Mouse (Mus musculus) ovary, adult 18-20 months (tissue): Measurements from ENCODE around the gene Vamp5.

Source experiments
- DNase-seq: peaks from one replicate; pipeline ENCODE4 v3.0.0; 2022; ENCODE audit warnings: low spot score, mixed read lengths

Gene Vamp5

DNA sequence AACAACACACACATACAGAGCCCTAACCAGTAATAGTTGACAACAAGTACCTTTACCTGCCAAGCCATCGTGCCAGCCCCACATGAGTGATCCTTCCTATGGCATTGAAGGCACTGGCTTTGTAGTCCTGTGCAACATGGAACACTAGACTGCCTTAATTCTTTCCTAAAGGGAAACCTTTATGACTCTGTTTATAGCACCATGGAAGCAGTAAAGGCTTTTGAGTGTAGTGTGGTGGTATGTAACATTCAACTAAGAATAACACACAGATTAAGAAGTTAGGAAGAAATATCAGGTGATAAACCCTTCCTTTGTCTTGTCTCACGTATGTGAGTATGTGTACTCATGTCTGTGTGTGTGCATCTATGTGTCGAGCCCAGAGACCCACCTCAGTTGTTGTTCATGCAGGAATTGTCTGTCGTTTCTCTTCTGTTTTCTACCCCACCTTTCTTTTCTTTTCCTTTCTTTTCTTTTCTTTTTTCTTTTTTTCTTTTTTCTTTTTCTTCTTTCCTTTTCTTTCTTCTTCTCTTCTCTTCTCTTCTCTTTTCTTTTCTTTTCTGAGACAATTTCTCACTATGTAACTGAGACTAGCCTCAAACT lies 13.3 kb downstream of the Vamp5 start, which contains the start of gene Rnf181:
TSS of gene Rnf181 (minus strand) at position 113 of the 600 bp plus-strand sequence.
- DNase-seq, result no peak

DNA sequence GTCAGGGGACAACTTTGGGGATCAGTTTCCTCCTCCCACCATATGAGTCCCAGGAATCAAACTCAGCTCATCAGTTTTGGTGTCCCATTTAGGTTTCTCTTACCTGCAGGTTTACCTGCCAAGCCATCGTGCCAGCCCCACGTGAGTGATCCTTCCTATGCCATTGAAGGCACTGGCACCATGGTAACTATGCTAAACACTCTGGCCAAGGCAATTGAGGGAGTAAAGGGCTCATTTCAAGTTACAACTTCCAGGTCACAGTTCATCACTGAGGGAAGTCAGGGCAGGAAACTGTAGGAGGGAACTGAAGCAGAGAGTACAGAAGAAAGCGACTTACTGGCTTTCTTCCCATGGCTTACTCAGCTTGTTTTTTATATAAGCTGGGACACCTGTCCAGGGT lies 14.0 kb downstream of the Vamp5 start:
- DNase-seq, result no peak

DNA sequence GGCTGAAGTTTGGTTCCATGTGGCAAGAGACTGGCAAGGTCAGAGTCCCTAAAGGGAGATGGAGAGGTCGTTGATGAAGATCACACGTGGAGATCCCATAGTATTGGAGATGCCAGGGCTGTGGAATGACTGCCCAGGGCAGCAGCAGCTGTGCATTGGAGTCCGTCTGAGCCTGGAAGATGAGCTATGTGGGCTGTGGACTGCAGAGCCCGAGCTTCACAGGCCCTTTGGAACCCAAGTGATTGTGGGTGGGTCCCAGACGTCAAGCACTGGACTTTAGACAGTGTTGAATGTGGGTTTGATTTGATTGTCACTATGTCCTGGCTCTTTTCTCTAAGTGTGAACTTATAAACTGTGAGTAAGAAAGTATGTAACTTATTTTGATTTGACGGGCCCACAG lies 15.3 kb downstream of the Vamp5 start:
- DNase-seq, result no peak

DNA sequence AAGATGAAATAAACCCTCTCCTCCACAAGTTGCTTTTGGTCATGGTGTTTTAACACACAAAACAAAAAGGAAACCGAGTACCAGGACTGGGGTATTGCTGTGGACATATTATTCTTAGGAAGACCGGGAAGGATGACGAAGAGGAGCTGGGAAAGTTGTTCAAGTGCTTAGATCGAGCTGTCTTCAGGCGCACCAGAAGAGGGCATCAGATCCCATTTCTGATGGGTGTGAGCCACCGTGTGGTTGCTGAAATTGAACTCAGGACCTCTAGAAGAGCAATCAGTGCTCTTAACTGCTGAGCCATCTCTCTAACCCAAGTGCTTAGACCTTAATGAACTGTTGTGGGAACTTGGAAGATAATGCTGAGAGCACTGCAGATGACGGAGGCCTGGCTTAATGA lies 16.3 kb downstream of the Vamp5 start:
- no peak for DNase-seq

DNA sequence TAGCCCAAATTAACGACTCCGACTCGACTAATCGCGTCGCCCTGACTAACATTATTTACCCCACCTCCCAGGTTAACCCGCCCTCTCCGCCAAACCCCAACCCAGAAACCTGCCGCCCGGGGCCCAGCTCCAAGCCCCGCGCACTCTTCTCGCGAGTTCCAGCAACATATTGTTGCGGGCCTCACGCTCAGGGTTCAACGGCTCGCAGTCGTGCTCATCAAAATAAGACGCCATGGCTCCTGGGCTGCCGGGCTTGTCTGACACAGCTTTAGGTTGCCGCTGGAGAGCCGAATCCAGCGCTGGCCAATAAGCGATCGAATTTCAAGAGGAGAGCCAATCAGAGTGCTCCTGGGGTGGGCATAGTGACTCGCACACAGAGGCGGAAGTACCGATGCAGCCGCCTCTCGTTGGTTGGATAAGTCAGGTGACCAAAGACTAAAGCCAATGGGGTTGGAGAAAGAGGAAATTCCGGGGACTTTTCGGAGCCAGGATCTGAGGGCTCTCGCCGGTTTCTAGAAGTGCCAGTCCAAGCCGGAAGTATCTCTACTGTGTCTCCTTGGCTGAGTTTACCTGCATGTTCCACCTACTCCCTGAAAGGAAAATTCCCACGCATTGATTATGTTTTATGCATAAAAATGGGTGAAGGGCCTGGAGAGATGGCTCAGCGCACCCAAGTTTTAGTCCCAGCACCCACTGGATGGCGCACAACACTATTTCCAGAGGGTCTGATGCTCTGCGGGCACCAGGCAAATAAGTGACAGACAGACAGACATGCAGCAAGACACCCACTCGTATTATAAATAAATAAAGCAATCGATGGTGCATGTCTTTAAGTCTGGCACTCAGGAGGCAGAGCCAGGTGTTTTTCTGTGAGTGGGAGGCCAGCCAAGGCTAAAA lies 17.9 kb downstream of the Vamp5 start:
- peak; percentile 96 for DNase-seq

DNA sequence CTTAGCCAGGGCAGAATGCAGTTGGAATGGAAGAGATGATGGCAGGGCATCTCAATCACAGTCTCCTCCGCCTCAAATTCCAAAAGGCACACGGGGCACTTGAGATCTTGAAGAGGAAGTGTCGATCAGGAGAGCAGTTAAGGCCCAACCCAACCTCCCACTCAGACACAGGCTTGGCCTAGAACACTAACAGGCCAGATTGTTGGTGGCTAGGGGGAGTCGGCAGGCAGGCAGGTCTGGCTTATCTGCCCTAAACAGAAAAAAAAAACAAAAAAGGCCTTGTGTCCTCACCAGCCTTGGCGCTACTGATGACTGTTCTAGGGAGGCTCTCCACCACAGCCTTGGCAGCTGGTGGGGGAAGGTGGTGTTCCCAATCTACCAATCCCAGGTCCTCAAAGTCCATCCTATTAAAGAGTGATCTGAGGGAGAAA lies 19.1 kb downstream of the Vamp5 start:
- peak; percentile 68 for DNase-seq

DNA sequence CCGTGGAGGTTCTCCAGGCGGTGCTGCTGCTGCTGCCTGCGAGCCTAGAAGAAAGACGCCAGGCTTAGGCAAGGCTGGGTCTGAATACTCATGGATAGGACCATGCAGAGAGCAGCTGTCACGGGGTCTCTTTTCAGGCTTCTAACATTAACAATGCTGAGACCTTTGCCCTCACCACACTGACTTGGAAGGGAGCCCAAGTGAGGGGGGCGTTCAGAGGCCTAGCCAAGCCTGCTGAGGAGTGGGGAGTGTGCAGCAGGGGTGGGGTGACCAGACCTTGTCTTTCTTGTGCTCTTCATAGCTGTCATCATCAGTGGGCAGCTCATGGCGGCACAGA lies 19.7 kb downstream of the Vamp5 start:
- no peak for DNase-seq

DNA sequence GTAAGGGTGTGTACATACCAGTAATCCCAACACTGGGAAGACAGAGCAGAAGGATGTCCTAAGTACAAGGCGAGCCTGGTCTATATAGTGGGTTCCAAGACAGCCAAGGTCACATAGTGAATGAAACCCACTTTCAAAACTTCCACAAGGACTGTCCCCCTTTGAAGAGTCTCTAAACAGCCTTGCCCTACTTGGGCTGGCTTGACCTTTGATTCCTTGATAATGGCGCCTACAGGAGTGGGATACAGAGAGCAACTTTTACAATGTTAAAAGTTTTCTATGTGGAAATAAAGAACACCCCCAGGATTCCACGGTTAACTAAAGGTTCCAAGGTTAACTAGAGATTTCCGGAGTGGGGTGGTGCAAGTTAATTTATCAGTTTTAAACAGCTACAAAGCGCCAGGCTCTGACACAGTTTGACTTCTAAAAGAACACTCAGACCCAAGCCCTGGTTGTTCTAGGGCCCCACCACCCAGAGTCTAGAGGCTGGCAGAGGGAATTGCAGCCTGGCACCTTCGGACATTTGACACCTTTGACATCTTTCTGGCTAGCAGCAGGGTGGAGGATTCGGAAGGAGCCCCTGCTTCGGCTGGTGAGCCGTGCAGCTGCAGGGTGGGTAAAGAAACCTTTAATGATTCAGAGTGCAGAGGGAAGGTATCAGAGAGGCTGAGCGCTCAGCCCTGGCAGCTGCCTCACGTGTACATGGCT lies 20.2 kb downstream of the Vamp5 start:
- DNase-seq, result no peak

DNA sequence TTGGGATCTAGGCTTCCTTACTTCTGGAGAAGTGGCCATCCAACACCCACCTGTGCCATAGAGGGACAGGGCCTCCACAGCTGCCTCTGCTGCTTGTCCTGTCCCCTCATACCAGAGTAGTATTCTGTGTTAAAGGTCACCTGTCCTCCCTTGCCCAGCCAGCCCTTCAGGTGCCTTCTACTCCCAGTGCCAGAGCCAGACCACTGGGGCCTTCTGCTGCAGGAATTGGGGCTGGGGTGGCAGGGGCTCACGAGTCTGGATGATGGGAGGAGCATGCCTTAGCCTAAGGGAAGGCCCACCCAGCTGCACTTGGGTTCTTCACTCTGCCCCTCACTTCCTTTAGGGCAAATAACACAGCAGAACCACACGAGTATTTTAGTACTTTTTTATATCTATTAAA lies 20.9 kb downstream of the Vamp5 start:
- no peak for DNase-seq

DNA sequence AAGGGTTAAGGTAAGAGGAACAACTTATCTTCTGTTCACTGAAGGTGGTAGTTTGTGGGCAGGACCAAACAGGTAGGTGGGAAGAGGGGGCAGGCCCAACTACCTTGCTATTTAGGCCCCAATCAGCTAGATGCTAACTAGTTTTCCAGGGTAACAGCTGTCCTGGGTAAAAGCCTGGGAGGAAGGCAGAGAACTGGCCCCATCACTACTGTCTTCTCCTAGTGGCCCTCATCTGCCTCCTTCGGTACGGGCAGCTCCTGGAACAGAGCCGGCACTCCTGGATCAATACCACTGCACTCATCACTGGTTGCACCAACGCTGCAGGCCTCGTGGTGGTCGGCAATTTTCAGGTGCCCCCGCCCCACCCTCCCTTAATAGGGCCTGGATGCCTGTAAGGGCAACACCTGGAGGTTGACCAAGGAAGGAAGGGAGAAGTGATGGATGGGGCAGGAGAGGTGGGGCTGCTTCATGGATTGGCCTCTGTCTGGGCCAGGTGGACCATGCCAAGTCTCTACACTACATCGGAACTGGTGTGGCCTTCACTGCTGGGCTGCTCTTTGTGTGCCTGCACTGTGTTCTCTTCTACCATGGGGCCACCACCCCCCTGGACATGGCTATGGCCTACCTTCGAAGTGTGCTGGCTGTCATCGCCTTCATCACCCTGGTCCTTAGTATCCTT lies 22.0 kb downstream of the Vamp5 start:
- no peak for DNase-seq

DNA sequence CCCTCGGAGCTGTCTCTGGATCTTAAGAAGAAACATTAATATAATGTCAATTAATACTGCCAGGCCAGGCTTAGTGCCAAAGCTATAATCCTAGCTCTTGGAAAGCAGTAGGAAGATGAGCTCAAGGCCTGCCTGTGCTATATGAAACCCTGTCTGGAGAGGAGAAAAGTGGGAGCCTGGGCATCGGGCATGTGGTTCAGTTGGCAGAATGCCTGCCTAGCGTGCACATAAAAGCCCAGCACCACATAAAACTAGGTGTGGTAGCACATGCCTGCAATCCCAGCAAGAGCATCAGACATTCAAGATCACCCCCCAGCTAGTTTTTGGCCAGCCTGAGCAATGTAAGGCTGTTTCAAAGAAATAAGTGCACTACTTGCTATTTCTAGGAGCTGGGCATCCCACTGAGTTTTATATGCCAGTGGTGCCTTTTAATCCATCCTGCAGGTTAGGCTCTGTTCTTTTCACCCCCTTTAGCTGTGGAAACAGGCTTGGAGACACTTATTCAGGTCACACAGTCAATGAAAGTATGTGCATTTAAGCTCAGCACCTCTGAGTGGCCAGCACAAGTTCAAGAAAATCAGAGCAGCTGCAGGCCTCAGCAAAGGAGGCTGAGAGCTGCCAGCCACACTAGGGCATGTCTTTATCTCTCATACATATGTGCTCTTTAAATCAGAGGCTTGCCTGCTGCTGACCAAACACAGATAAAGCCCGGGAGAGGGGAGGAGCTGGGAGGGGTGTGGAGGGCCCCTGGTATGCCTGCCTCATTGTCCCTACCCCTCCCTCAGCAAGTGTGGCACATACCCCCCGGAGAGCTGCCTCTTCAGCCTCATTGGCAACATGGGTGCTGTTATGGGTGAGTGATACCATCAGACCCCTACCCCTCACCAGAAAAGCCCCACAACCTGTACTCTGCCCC lies 22.8 kb downstream of the Vamp5 start:
- DNase-seq, result no peak

DNA sequence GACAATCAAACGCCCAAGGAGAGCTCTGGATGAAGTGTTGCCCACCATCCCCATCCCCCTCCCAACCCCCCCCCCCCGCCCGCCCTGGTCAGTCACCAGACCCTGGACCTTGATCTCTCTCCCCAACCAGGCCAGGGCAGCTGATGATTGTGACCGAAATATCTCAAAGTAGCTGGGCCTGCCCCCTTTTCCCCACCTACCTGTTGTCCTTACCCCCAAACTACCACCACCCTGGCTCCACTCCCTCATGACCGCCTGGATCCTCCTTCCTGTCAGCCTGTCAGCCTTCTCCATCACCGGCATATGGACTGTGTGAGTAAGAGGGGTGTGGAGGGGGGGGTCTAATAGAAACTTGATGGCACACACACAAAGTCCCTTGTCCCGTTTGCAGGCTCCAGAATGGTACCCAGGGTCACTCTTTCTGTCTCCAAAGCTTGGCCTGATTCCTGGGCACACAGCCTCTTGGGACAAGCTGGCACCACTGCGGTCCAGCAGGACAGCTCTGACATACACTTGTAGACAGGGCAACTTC lies 24.2 kb downstream of the Vamp5 start:
- no peak for DNase-seq

DNA sequence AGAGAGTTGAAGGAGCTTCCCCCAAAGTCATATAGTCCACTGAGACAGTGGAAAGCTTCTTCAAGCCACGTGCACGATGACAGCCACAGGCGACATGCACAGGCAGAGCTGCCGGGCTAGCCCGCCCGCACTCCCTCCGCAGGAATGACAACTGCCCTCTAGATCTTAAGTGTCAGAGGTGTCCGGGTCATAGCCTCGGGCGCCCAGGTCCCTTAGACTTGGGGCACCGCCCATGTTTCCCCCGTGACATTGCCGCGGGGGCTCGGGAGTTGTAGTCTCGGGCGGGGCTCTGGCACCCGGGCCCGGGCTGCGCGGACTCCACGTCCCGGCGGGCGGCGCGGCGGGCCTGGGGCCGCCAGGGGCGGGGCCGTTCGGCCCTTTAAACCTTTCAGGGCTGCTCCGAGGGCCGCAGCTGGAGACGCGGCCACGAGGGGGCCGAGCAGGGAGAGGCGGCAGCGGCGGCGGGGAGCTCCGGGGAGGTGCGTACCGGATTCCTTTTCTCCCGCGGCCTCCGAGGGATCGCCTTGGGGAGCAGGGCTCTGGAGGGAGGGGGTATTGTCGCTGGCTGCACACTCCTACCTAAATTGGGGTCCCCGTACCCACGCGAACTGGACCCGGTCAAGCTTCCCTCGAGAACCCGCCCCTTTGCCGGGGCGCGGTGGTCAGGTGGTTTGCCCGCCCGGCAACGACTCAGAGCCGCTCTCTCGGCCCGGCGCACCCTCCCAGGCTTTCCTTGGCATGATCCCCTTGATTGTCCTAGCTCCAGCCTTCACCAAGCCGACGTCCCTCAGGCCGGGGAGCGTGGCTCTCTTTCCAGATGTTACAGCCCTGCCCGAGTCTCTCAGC lies 25.0 kb downstream of the Vamp5 start, which contains the start of gene Tmem150a:
TSS of gene Tmem150a (plus strand) at position 382 of the 846 bp plus-strand sequence.
- DNase-seq, result peak; percentile 75

DNA sequence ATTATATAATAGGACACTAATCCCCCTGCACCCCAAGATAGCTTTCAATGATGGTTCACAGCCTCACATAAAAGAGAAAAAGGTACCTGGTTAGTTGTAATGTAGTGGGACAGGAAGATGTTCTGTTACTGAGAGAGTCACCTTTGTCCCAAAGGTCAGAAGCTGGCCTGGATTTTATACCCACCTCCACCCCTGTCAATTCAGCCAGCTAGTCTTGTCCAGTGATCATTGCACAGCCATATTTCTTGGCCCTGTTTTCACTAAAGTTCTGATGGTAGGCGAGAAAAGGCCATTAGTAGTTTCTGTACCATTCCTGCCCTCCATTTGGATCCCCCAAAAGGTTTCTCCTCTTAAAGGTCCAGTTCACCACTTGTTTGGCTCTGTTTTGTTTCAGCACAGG lies 26.2 kb downstream of the Vamp5 start:
- no peak for DNase-seq

DNA sequence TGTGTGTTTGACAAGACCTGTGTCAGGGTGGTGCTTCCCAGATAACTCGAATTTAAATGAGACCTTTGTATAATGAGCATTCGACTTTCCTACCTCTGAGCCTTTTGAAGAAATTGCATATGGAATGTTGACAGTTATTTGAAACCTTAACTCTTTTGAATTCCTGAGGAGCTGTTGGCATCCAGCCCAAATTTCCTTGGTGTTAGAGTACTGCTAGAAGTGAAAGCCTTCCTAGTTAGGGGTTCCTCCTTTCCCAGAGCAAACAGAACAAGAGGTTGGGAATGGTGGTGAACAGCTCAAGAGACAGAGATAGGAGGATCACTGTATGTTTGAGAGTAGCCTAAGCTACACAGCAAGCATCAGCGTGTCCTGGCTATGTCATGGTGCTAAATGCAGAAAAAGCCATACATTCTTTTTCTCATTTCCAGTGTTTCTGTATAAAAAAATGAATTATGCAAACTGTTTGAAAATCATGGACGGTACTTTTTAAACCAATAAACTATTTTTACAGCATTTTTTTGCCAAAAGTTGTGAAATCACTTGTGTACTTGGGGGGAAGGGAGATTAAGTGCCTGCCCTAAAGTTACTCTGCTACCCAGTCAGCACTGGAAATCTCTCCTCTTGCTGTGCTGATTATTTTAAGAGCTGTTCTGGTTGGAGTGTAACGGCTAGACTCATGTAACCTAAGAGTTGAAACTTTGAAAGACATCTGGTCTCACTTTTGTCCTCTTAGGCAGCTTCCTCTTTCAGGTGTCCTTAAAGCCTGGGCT lies 27.4 kb downstream of the Vamp5 start:
- no peak for DNase-seq

DNA sequence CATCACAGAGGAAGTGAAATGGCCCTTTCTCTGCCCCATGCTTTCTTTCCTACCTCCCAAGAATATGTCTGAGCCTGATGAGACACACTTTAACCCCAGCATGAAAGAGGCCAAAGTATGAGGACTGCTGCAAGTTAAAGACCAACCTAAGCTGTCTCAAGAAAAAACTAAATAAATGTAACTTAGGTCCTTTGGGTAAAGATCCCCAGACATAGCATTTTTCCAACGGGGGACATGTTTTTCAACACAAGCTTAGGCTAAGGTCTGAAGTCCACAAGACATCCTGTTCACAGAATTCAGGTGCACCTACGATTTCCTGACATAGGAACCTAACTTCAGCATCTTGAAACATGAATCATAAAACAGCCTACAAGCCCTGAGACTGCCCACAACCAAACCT lies 30.1 kb downstream of the Vamp5 start:
- no peak for DNase-seq

DNA sequence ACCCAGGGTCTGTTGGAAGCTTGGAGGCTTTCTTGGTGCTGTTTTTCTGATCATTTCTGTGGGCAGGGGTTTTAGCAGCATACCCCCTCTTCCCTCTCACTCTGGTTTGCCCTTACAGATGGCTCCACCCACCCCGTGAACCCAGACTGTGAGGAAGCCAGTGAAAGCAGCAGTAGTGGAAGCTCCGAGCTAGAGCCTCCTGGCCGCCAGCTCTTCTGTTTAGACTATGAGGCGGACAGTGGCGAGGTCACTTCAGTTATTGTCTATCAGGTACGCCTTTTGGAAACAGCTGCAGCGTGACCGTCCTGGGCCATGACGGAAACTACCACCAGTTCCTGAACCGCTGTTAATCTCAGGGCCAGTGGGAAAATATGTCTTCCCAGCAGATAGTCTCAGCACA lies 31.9 kb downstream of the Vamp5 start:
- DNase-seq, result no peak

DNA sequence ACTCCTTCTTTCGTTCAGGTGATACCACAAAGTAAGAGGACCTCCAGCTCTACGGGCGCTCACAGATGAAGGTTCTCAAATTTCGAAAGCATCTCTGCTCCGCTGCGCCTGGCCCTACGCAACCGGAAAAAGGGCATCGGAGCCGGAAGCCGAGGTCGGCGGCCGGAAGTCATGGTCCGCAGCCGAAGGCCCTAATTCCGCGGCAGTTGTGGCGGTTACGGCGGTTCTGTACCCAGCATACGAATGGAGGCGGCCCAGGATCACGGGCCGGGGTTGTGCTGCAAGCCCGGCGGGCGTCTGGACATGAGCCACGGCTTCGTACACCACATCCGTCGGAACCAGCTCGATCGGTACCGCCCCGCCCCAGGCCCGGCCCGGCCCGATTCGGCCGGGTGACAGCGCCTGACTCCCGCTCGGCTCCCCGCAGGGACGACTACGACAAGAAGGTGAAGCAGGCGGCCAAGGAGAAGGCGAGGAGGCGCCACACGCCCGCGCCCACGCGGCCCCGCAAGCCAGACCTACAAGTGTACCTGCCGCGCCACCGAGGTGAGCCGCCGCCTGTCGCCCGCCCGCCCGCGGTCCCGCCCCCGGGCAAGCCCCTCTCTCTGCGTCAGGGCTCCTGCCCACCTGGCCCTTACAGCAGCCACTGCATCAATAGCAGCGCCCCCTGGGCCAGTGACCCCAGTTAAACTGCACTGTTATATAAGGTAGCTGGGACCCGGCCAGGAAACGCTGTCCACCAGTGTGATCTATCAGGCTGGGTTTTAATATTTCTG lies 32.9 kb downstream of the Vamp5 start, which contains the start of gene 0610030E20Rik:
TSS of gene 0610030E20Rik (plus strand) at position 152 of the 776 bp plus-strand sequence.
- no peak for DNase-seq
